Mouse (Mus musculus): ENCODE data around the gene Spag4.

DNA sequence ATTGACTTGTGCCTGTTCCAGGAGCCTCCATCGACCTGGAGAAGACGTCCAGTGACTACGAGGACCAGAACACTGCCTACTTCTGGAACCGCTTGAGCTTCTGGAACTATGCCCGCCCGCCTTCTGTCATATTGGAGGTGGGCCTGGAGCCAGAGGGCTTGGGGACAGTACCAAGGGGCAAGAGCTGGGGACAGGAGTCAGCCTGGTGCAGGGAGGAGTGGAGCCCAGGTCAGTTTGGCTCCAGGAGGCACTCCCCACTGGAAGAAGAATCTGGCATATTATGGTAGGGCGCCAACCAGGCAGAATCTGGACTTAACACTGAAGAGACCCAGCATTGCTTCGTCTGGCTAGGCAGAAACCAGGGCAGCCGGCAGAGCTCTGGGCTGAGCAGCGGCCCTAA is 2.9 kb downstream of the Spag4 start:
- TF ChIP-seq POLR2A (IDR thresholded peaks at IDR 0.05; ENCODE audit: extremely low read depth, insufficient read depth, low read length) (no peak), CTCF (IDR thresholded peaks at IDR 0.05; ENCODE audit: extremely low read depth, insufficient read depth, low read length) (no peak)

Data from cortical plate, adult 2 months (tissue).